Mouse (Mus musculus) embryonic facial prominence, embryonic 11.5 days (tissue): ENCODE data around the gene Prr23a2. TPM values are rescaled to one million over a fixed set of nuclear protein-coding genes. Genes with fewer than 3 reads are reported as not detected.

Experiments used
- ATAC-seq: fragments of 200-750 bp; cut with Nextera tagmentation; replicated peaks from 2 replicates; pipeline ENCODE4 v1.8.0; 2017; ENCODE audit warnings: low read depth; ENCODE audit not compliant: insufficient number of reproducible peaks, low FRiP score, low TSS enrichment
- DNase-seq: peaks from one replicate; pipeline ENCODE4 v3.0.0-alpha.2; 2015; ENCODE audit warnings: low spot score
- H3K27ac ChIP-seq: fragments of 300-500 bp; sonication (generic); replicated peaks from 2 replicates; pipeline ENCODE4 v1.5.1; 2014; ENCODE audit warnings: mild to moderate bottlenecking, low read depth, low read length, control low read depth
- H3K27me3 ChIP-seq: fragments of 300-500 bp; sonication (generic); 2 replicates; pipeline ENCODE4 v1.6.1; 2014; ENCODE audit warnings: mild to moderate bottlenecking, low read length, moderate library complexity, mixed read lengths; ENCODE audit not compliant: control insufficient read depth, insufficient read depth
- H3K36me3 ChIP-seq: fragments of 300-500 bp; sonication (generic); replicated peaks from 2 replicates; pipeline ENCODE4 v1.6.1; 2014; ENCODE audit warnings: low read depth, mild to moderate bottlenecking, low read length, moderate library complexity, mixed read lengths; ENCODE audit not compliant: control insufficient read depth, insufficient read depth
- H3K4me1 ChIP-seq: fragments of 300-500 bp; sonication (generic); 2 replicates; pipeline ENCODE4 v1.6.1; 2014; ENCODE audit warnings: low read length, mixed read lengths; ENCODE audit not compliant: control insufficient read depth, insufficient read depth
- H3K4me2 ChIP-seq: fragments of 300-500 bp; sonication (generic); 2 replicates; pipeline ENCODE4 v1.6.1; 2014; ENCODE audit warnings: low read depth, mild to moderate bottlenecking, control low read depth, low read length, moderate library complexity
- H3K4me3 ChIP-seq: fragments of 300-500 bp; sonication (generic); 2 replicates; pipeline ENCODE4 v1.5.1; 2014; ENCODE audit warnings: low read depth, low read length, control low read depth
- H3K9ac ChIP-seq: fragments of 300-500 bp; sonication (generic); replicated peaks from 2 replicates; pipeline ENCODE4 v1.6.1; 2014; ENCODE audit warnings: mild to moderate bottlenecking, control low read depth, low read length
- H3K9me3 ChIP-seq: fragments of 300-500 bp; sonication (generic); replicated peaks from 2 replicates; pipeline ENCODE4 v1.6.1; 2016; ENCODE audit warnings: mild to moderate bottlenecking, low read length, inconsistent platforms, mixed read lengths; ENCODE audit not compliant: control insufficient read depth
- WGBS: fragments of 180-500 bp; shearing (Covaris S2); extraction: QIAGEN DNeasy Blood & Tissue Kit; methylation state at CpG from one replicate; pipeline ENCODE4 v1.1.7; 2014; 5-methylcytosine and 5-hydroxymethylcytosine counted together
- polyA plus RNA-seq: library from polyadenylated mRNA; unstranded; fragments of >200 nt; fragmentation: Nextera tagmentation; extraction: Ambion mirVana; gene quantifications from 2 replicates; pipeline ENCODE4 v1.2.1, GENCODE M21; 2014

Gene Prr23a2
- polyA plus RNA-seq, 1 experiment from 2014 or later = not detected

DNA sequence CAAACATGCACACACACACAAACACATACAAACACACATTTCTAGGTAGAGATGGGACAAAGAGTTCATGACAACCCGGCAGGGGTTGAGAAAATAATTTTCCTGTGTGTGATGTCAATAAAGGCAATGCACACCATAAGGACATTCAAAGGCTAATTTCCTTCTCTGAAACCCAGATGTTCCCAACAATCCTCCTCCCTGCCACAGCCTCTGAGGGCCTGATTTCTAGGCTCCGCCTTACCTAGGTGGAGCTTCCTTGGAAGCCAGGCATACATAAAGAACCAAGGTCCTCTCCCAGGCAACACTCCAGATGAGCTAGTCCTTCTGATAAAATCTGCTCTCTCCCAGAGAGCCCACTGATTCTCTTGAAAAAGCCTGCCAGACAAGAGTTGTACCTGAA, 46.5 kb downstream of the Prr23a2 start, which contains the start of gene 7420426K07Rik:
Gene 7420426K07Rik, plus strand, starts transcription at position 301 of the 400 bp plus-strand sequence.
- Histone ChIP-seq H3K4me2 (no peak within 1 kb of the TSS), H3K9ac (no peak within 1 kb of the TSS), H3K27me3 (no peaks in the 10 kb centered on the region), H3K36me3 (no peaks in the 10 kb centered on the region), H3K27ac (no peak within 1 kb of the TSS), H3K4me3 (no peak within 1 kb of the TSS), H3K9me3 (no peaks in the 10 kb centered on the region), H3K4me1 (no peaks in the 10 kb centered on the region)
- ATAC-seq (no peak), DNase-seq (no peak)
- 82% methylated on average over 2 of the region's 2 CpGs for WGBS

Other genes with a start within 250 kb of the Prr23a2 start
- not detected in 2 replicates for gene Prr23a1, start 14.0 kb upstream of the Prr23a2 start, polyA plus RNA-seq
- gene Prr23a3, start 8.3 kb downstream of the Prr23a2 start, polyA plus RNA-seq = not detected in 2 replicates
- gene 7420426K07Rik, start 46.6 kb downstream of the Prr23a2 start, polyA plus RNA-seq = not detected in 2 replicates
- gene Foxl2, start 98.8 kb downstream of the Prr23a2 start, polyA plus RNA-seq = 4.4 and 4.9 TPM in 2 replicates
- 68.7 and 69.7 TPM in 2 replicates for gene Faim, start 129.9 kb downstream of the Prr23a2 start, polyA plus RNA-seq
- gene Gm1123, start 179.2 kb downstream of the Prr23a2 start, polyA plus RNA-seq = not detected in 2 replicates